Mouse (Mus musculus): ENCODE measurements around the gene Myrfl.

Myrfl gene

DNA sequence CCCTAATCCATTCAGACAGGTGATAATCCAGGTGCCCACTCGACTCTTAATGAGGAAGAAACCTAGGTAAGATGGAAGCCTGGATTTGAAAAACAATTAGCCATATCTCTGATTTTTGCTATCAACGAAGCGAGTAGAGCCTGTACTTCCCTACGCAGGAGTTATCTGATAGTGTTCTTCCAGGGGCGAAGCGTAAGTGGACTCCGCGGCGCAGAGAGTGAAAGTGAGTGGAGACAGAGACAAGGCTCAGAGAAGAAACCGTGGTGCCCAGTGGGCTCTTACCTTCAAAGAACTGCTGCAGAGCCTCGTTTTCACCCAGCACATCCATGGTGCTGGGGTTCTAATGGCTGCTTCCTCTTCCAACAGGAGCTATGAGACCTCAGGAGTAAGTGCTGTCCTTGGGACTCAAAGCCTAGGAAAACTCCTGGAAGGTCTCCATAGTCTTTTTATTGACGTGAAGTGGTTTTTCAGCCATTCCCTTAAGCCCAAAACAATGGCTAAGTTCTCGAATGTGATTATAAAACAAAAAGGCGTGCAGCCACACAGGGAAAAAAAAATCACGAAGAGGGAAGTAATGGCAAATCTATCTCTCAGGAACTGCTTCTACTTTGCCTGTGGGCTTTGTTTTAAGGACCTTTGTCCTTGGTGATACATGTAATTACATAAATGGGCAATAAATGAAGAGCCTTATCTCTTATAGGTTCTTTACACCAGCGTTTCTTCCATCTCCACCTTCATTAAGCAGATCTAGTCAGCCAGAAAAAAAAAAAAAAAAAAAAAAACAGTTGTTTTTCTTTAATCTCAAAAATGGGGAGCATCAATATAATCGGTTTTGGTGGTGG is at the start of gene Myrfl:
TSS of gene Myrfl (minus strand) at position 584 of the 842 bp plus-strand sequence.
- DNase-seq (ENCODE audit: low read depth, low spot score) = no peak
- no peaks in the 10 kb centered on the region for H3K36me3 ChIP-seq (ENCODE audit: control insufficient read depth, insufficient read depth, low read length, poor library complexity, severe bottlenecking)
- H3K27me3 ChIP-seq (ENCODE audit: control insufficient read depth, insufficient read depth, low read length, poor library complexity, severe bottlenecking) = no peaks in the 10 kb centered on the region

DNA sequence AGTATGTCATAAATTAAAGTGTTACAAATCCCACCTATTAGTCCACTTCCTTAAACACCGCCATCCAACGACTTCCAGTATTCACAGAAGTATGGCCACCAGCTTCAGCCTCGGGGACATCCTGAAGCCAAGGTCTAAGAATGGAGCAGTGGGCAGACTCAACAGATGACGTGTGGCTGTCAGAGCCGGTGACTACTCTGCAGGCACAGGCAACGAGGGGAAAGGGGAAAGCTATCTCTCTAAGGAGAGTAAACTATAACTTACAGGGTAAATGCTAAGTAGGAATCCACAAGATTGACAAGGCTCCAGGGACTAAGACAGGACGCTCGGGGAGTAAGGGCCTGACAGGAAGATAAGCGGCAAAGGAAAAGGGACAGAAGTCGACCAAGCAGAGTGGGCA is 48.2 kb upstream of the Myrfl start:
- Histone ChIP-seq H3K36me3 (ENCODE audit: control insufficient read depth, insufficient read depth, low read length, poor library complexity, severe bottlenecking) (no peaks in the 10 kb centered on the region), H3K27me3 (ENCODE audit: control insufficient read depth, insufficient read depth, low read length, poor library complexity, severe bottlenecking) (no peaks in the 10 kb centered on the region)
- no peak for DNase-seq (ENCODE audit: low read depth, low spot score)

DNA sequence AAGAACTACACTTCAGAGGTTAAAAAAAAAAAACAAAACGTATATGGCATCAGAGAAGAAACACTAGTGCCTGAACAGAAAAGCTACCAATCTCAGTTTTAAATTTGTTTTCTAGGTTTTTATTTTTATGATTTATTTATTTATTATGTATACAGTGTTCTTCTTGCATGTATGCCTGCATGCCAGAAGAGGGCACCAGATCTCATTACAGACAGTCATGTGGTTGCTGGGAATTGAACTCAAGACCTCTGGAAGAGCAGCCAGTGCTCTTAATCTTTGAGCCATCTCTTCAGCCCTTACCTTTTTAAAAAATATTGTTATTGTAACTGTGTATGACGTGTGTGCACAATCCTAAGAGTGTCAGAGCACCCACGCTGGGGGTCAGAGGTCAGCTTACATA is 47.4 kb upstream of the Myrfl start:
- peak; percentile 49 for DNase-seq (ENCODE audit: low read depth, low spot score)
- Histone ChIP-seq H3K36me3 (ENCODE audit: control insufficient read depth, insufficient read depth, low read length, poor library complexity, severe bottlenecking) (no peaks in the 10 kb centered on the region), H3K27me3 (ENCODE audit: control insufficient read depth, insufficient read depth, low read length, poor library complexity, severe bottlenecking) (no peaks in the 10 kb centered on the region)

DNA sequence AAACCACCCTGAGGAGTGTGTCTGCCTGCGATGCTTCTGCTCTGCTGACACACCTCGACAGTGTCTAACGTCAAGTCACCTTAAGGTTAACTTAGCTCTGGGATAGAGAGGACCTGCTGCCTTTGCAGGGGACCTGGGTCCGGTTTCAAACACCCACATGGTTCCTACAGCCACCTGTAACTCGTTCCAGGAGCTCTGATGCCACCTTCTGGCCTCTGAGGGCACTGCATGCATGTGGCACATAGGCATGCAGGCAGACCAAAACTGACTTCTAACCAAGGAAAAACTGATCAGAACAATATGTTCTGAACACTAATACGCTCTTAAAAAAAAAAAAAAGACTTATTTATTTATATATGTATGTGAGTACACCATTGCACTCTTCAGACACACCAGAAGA is 46.3 kb upstream of the Myrfl start:
- Histone ChIP-seq H3K36me3 (ENCODE audit: control insufficient read depth, insufficient read depth, low read length, poor library complexity, severe bottlenecking) (peaks cover 3% of the 10 kb centered on the region), H3K27me3 (ENCODE audit: control insufficient read depth, insufficient read depth, low read length, poor library complexity, severe bottlenecking) (no peaks in the 10 kb centered on the region)
- DNase-seq (ENCODE audit: low read depth, low spot score) = peak; percentile 66

DNA sequence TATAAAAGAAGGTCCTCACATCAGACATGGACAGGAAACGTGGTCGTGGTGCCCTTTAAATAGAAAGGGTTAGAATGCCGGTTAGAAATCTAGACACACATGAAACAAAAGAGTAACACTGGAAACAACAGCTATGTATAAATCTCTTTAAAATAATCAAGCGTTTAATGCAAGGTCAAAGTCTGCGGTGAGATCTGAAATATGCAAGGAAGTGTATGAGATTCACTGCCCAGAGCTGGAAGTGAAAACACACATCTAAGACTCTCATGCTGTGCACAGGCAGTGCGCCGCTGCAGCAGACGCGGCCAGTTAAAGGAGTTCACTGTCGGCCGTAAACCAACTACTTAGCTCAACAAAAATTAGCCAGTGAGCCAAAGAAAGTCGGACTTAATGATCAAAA is 38.3 kb upstream of the Myrfl start:
- Histone ChIP-seq H3K36me3 (ENCODE audit: control insufficient read depth, insufficient read depth, low read length, poor library complexity, severe bottlenecking) (peaks cover 5% of the 10 kb centered on the region), H3K27me3 (ENCODE audit: control insufficient read depth, insufficient read depth, low read length, poor library complexity, severe bottlenecking) (no peaks in the 10 kb centered on the region)
- peak; percentile 55 for DNase-seq (ENCODE audit: low read depth, low spot score)

DNA sequence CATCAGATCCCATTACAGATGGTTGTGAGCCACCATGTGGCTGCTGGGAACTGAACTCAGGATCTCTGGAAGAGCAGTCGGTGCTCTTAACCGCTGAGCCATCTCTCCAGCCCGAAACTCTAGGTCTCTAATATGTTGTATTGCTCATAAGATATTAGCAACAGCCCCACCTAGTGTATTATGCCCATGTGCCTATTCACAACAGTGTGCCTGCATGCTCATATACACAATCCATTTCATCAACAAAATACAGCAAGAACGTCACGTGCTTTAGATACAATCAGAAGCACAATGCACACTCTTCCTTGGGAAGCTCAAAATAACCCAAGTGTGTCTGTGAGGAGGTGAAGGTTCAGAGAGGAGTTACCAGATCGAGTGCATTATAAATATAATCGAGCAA is 37.1 kb upstream of the Myrfl start:
- Histone ChIP-seq H3K36me3 (ENCODE audit: control insufficient read depth, insufficient read depth, low read length, poor library complexity, severe bottlenecking) (peaks cover 4% of the 10 kb centered on the region), H3K27me3 (ENCODE audit: control insufficient read depth, insufficient read depth, low read length, poor library complexity, severe bottlenecking) (no peaks in the 10 kb centered on the region)
- peak; percentile 32 for DNase-seq (ENCODE audit: low read depth, low spot score)

DNA sequence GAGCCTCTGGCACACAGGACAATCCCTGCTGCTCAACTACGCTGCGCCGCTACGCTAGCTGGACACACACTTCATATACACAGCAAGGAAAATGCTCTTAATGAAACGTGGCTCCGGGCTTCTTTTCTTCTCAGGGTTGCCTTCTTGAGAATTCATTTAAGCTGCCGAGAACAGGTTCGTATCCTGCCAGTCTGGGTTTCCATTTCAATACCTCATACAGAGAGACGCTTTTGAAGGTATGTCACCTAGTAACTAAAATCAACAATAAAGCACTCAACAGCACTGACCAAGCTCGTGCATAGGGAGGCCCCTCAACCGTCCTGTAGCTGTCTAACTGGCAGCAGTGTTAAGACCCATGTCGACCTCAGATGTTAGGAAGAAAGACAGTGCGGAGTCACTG is 35.7 kb upstream of the Myrfl start:
- Histone ChIP-seq H3K36me3 (ENCODE audit: control insufficient read depth, insufficient read depth, low read length, poor library complexity, severe bottlenecking) (peaks cover 1% of the 10 kb centered on the region; the same call in 1 of the 2 replicates), H3K27me3 (ENCODE audit: control insufficient read depth, insufficient read depth, low read length, poor library complexity, severe bottlenecking) (no peaks in the 10 kb centered on the region)
- no peak for DNase-seq (ENCODE audit: low read depth, low spot score)

DNA sequence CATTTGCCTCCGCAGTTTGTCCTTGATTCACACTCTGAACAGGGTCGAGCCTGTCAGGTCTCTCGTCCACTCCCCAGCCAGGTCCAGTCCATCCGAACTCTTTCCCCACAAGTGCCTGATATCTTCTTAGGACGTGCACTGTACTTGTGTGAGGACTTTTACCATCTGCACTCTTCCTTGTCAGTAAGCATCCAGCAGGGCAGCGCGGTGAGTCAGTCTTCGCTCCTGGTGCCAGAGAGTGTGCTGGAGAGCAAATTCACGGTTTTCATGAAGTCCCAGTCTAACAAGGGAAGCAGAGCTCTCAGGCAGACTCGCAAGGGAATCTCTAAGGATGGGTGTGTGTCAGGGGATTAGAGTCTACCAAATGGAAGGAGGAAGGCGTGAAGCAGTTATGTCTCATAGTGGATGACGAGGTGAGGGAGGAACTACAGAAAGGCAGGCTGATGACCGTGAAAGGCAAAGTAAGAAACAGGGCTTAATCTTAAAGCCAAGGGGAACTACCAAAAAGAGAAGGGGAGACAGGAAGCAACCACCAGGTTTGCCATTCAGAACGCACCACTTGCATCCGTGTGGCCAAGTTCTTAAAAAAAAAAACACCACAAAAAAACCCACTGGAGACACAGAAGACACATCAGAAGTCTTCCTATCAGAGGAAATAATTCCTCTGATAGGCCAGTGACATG is 34.9 kb upstream of the Myrfl start:
- Histone ChIP-seq H3K27me3 (ENCODE audit: control insufficient read depth, insufficient read depth, low read length, poor library complexity, severe bottlenecking) (no peaks in the 10 kb centered on the region), H3K36me3 (ENCODE audit: control insufficient read depth, insufficient read depth, low read length, poor library complexity, severe bottlenecking) (peaks cover 1% of the 10 kb centered on the region; the same call in 1 of the 2 replicates)
- DNase-seq (ENCODE audit: low read depth, low spot score) = peak; percentile 65

DNA sequence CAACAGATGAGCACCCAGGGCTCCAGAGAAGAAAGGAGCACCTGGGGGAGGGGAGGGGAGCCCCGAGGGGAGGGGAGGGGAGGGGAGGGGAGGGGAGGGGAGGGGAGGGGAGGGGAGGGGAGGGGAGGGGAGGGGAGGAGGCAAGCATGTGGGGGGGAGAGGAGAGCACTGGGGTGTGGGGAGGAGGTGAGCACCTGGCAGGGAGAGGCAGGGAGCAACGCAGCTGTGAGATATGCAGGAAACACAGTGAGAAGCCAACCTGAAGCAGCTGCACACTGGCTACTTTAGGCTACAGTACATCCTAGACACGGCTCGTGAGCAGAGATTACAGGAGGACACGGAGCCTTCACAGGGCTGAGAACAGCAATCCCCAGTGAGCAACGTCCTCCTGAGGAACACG is 34.2 kb upstream of the Myrfl start:
- Histone ChIP-seq H3K36me3 (ENCODE audit: control insufficient read depth, insufficient read depth, low read length, poor library complexity, severe bottlenecking) (peaks cover 1% of the 10 kb centered on the region; the same call in 1 of the 2 replicates), H3K27me3 (ENCODE audit: control insufficient read depth, insufficient read depth, low read length, poor library complexity, severe bottlenecking) (no peaks in the 10 kb centered on the region)
- DNase-seq (ENCODE audit: low read depth, low spot score) = peak; percentile 57

DNA sequence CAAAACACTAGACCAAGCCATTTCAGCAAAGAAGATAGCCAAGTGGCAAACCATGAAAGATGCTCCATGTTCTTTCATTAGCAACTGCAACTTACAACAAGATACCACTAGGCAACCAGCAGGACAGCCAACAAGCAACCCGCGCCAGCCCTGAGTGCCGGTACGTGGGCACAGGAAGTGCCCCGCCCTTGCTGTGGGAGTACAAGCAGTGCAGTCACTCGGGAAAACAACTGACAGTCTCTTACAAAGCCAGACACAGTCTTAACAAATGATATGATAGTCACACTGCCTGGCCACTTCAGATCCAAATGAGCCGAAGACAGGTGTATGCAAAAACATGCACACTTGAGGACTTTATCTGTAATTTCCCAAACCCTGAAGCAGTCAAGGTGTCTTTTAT is 33.8 kb upstream of the Myrfl start:
- H3K27me3 ChIP-seq (ENCODE audit: control insufficient read depth, insufficient read depth, low read length, poor library complexity, severe bottlenecking) = no peaks in the 10 kb centered on the region
- peak; percentile 77 for DNase-seq (ENCODE audit: low read depth, low spot score)
- H3K36me3 ChIP-seq (ENCODE audit: control insufficient read depth, insufficient read depth, low read length, poor library complexity, severe bottlenecking) = peaks cover 1% of the 10 kb centered on the region; the same call in 1 of the 2 replicates

DNA sequence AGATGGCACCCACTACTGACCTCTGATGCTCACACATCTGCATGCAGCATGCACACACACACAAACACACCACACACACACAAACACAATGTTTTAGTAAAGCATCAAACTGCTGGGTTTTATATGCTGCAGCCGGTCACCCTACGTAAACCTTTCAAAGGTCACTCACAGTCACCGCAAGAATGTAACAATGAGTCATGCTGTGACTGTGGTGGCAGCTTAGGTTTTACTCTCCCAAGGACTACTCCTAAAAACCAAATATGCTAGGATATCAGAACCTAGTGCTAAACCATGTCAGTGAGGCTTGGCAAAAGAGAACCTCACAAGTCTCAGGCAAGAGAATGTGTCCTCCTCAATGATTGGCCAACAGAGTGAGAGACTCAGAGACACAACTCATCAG is 32.1 kb upstream of the Myrfl start:
- peaks cover 1% of the 10 kb centered on the region; the same call in 1 of the 2 replicates for H3K36me3 ChIP-seq (ENCODE audit: control insufficient read depth, insufficient read depth, low read length, poor library complexity, severe bottlenecking)
- H3K27me3 ChIP-seq (ENCODE audit: control insufficient read depth, insufficient read depth, low read length, poor library complexity, severe bottlenecking) = no peaks in the 10 kb centered on the region
- no peak for DNase-seq (ENCODE audit: low read depth, low spot score)

DNA sequence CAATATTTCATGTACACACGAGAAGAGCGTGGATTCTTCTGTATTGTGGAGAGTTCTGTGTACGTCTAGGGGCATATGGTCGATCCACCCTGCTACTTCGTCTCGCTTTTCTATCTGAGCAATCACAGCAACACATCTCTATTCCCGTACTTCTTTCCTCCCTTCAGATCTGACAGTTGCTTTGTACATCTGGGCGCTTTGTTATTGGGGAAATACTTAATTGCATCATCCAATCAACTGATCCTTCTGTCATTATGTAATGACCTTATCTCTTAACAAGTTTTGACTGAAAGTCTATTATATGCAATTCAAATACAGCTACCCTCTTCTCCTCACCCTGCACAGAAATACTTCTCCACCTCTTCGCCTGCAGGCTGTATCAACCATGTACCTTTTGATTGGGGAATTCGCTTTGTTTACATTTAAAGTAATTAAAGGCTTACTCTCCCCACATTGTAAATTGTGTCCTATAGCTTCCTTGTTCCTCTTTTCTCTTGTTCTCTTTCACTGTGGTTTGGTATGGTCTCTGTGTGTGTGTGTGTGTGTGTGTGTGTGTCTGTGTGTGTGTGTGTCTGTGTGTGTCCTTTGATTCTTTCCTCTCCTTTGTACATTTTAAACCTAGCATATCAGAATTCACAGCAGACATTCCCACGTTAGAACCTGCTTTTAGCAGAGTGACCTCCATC is 29.9 kb upstream of the Myrfl start:
- Histone ChIP-seq H3K36me3 (ENCODE audit: control insufficient read depth, insufficient read depth, low read length, poor library complexity, severe bottlenecking) (peaks cover 1% of the 10 kb centered on the region), H3K27me3 (ENCODE audit: control insufficient read depth, insufficient read depth, low read length, poor library complexity, severe bottlenecking) (no peaks in the 10 kb centered on the region)
- DNase-seq (ENCODE audit: low read depth, low spot score) = peak; percentile 21

DNA sequence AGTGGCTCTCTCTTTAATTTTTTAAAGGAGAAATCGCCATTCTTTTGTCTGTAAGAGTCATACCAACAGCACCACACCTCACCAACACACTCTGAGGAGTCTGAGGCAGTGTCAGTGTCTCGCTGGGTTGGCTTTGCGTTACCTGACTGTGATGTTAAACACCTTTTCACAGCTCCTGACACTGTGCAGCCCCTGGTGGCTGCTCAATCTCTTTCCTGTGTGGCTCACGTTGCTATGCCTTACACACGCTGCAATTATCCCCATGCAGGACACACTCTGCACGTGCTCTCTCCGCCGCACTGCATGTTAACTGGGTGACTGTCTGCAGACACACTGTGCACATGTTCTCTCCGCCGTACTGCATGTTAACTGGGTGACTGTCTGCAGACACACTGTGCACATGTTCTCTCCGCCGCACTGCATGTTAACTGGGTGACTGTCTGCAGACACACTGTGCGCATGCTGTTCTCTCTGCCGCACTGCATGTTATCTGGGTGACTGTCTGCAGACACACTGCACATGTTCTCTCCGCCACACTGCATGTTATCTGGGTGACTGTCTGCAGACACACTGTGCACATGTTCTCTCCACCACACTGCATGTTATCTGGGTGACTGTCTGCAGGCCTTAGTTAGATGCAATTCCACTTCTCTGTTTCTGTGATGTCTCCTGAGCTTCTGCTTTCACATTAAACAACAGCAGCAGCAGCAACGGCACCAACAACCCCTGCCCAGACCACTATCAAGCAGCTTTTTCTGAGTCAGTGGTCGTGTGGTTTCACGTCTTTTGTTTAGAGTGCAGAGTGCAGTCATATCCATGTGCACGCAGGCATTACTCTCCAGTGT is 27.2 kb upstream of the Myrfl start:
- DNase-seq (ENCODE audit: low read depth, low spot score) = no peak
- Histone ChIP-seq H3K27me3 (ENCODE audit: control insufficient read depth, insufficient read depth, low read length, poor library complexity, severe bottlenecking) (no peaks in the 10 kb centered on the region), H3K36me3 (ENCODE audit: control insufficient read depth, insufficient read depth, low read length, poor library complexity, severe bottlenecking) (peaks cover 1% of the 10 kb centered on the region)

DNA sequence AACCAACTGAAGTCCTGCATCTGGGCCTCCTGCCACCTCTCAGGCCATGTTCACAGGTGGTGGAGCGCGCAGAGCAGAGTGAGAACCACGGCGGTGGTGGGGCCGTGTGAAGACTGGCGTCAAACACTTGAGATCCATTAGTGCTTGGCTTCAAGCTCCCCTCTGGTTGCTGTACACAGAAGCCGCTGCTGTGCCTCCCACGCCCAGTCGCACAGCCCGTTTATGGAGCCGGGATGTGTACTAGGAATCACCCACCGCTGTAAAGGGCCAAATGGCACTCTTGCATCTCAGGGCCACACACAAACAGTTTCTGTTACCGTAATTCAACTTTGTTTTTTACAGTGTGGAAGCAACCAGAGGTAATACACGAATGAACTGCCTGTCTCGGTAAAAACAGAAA is 25.4 kb upstream of the Myrfl start:
- DNase-seq (ENCODE audit: low read depth, low spot score) = no peak
- H3K36me3 ChIP-seq (ENCODE audit: control insufficient read depth, insufficient read depth, low read length, poor library complexity, severe bottlenecking) = peaks cover 3% of the 10 kb centered on the region

More for the DNA sequence above, 25.4 kb upstream of the Myrfl start:
- H3K27me3 ChIP-seq (ENCODE audit: control insufficient read depth, insufficient read depth, low read length, poor library complexity, severe bottlenecking) = no peaks in the 10 kb centered on the region
